Mouse (Mus musculus) mammary gland, adult 2 months (tissue): ENCODE data around the gene Reg2. TPM values are rescaled to one million over a fixed set of nuclear protein-coding genes. Genes with fewer than 3 reads are reported as not detected.

Experiments used
- polyA plus RNA-seq: library from polyadenylated mRNA; depleted of rRNA; stranded (reverse); fragments of >200 nt; gene quantifications from 2 replicates; pipeline ENCODE4 v1.2.3, GENCODE M21; 2012; ENCODE audit warnings: low replicate concordance; rRNA removed

The Reg2 gene
- polyA plus RNA-seq = not detected in 2 replicates

DNA sequence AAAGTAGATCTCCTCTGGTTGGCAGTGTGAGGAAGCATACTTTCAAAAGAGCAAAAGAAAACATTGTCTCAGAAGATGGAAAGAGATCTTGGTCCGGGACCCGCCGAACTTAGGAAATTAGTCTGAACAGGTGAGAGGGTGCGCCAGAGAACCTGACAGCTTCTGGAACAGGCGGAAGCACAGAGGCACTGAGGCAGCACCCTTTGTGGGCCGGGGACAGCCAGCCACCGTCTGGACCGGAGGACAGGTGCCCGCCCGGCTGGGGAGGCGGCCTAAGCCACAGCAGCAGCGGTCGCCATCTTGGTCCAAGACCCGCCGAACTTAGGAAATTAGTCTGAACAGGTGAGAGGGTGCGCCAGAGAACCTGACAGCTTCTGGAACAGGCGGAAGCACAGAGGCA, at the start of gene Reg2:
Gene Reg2 (plus strand): TSS at position 301 of the 400 bp plus-strand sequence.

DNA sequence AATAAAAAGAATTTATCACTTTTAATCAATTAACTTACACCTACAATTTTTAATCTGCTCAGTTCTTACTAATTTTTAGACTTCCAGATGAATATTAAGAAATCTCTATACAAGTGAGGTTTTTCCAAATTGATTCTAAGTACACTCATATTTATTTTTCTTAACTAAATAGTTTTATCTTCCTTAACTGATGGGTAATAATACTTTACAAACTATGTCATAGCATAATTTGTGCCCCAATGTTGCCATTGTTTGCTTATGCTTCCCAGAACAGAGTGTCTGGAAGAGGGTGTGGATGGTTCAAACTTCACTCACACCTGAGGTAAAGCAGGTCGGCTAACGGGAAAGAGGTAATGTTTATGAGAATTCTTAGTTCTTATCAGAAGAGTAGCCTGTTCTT, 25.1 kb upstream of the Reg2 start, which contains the start of gene Reg3b:
Gene Reg3b (plus strand): TSS at position 301 of the 400 bp plus-strand sequence.

DNA sequence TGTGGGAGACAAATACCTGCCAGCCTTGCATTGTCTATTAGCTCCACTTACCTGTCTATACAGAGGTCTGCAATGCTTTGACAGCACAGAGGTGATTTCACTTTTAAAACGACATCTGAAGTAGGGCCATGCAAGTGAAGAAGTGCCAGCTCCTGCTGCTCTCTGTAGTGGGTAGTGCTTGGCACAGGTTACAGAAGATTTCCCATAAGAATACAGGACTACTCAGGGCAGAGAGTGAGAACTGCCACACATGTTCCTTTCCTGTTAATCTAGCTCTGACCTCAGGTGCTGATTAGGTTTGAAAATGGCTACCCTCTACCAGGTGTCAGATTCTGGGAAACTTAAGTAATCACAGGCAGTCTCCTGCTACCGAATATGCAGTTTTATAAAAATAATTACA, 16.7 kb upstream of the Reg2 start, which contains the start of gene Reg3d:
Gene Reg3d (minus strand): TSS at position 101 of the 400 bp plus-strand sequence.

DNA sequence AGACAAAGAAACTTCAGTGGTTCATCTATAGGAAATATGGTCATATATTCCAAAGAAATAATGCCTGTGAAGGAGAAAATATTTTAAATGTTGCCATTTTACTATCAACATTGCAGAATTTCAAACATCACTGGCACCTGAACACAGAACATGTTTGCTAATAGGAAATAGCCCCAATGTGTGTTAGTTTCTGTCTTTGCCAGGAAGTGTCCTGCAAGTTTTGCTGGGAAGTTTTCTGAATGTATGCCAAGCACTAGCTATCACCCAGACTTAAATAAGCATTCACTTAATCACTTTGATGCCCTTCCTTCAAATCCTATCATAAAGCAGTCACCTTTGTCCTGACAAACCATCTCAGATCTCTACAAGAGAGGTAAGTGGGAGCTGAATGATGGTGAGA, 15.0 kb upstream of the Reg2 start, which contains the start of gene Reg3a:
Gene Reg3a (plus strand): TSS at position 301 of the 400 bp plus-strand sequence.

DNA sequence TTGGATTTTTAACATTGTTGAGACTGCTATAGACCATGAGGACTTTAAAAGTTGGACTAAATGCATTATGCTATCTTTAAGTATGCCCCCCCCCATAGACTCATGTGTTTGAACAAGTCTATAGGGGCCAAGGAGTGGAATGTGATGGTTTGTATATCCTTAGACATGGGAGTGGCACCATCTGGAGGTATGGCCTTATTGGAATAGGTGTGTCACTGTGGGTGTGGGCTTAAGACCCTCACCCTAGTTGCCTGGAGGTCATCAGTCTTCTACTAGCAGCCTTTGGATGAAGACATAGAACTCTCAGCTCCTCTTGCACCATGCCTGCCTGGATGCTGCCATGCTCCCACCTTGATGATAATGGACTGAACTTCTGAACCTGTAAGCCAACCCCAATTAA, 27.0 kb downstream of the Reg2 start, which contains the start of gene Reg1:
Gene Reg1 (plus strand): TSS at position 301 of the 400 bp plus-strand sequence.

Other genes with a start within 250 kb of the Reg2 start
- not detected in 2 replicates for gene Reg3b, start 25.0 kb upstream of the Reg2 start, polyA plus RNA-seq
- gene Reg3d, start 16.8 kb upstream of the Reg2 start, polyA plus RNA-seq = not detected in 2 replicates
- gene Reg3a, start 14.9 kb upstream of the Reg2 start, polyA plus RNA-seq = not detected in 2 replicates
- 0.33 TPM in 1 of 2 replicates, not detected in the other for gene Reg1, start 27.1 kb downstream of the Reg2 start, polyA plus RNA-seq
- 1.3 TPM in 1 of 2 replicates, not detected in the other for gene Reg3g, start 73.2 kb downstream of the Reg2 start, polyA plus RNA-seq